Mouse (Mus musculus): ENCODE measurements around the gene 9430097D07Rik. TPM values are rescaled to one million over a fixed set of nuclear protein-coding genes. Genes with fewer than 3 reads are reported as not detected.

The 9430097D07Rik gene
- polyA plus RNA-seq, 1 experiment from 2014 or later = 0.18 TPM

DNA sequence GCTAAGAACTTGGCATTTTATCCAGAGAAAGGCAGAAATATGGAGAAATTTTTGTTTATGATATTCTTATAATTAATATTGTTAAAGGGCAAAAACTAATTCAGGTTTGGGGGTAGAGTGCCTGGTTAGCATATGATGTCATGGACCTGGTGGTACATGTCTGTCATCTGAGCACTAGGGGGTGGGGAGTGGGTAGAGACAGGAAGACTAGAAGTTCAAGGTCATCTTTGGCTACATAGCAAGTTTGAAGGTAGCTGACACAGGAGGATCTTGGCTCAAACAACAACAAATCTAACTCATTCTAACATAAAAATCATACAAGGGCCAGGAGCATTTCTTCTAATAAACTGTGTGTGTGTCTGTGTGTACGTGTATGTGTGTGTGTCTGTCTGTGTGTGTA is 47.2 kb downstream of the 9430097D07Rik start:
- Histone ChIP-seq H3K27me3 (replicated peaks; ENCODE audit: control insufficient read depth, insufficient read depth, low read length) (no peaks in the 10 kb centered on the region), H3K9me3 (ENCODE audit: control insufficient read depth, low read length) (no peaks in the 10 kb centered on the region), H3K4me2 (ENCODE audit: low read depth, low read length) (no peak overlapping the region), H3K4me3 (ENCODE audit: low read depth, low read length) (no peak overlapping the region), H3K27ac (replicated peaks; ENCODE audit: low read depth, low read length) (no peak overlapping the region), H3K9ac (ENCODE audit: low read depth, low read length) (no peak overlapping the region), H3K4me1 (ENCODE audit: control insufficient read depth, insufficient read depth, low read length) (peaks cover 2% of the 10 kb centered on the region; the same call in 1 of the 2 replicates), H3K36me3 (ENCODE audit: control insufficient read depth, insufficient read depth, low read length) (no peaks in the 10 kb centered on the region)
- 65% methylated on average over 1 of the region's 1 CpGs for WGBS
- DNase-seq (ENCODE audit: low spot score) (no peak), ATAC-seq (ENCODE audit: low read depth) (no peak)

DNA sequence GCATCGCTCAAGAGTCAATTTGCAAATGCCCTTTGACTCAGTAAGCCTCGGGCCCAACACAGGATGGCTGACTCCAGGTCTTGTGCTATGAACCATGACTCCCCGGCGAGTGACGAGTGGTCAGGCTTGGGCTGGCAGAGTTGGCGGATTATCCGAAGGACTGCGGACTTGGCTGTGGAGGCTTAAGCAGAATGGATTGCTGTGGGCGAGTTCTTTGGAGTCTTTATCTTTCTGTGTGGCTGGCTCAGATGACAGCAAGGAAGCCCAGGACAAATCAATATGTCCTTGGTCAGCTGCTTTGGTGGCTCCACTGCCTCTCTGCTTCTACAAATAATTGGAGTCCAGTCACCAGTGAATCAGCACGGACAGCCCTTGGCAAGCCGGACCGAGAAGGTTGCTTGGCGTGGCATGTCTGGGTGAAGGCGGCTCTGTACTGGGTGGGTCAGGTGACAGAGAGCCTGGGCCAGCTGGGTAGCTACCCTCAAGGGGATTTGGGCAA is 48.0 kb downstream of the 9430097D07Rik start:
- no peaks in the 10 kb centered on the region for H3K27me3 ChIP-seq (replicated peaks; ENCODE audit: control insufficient read depth, insufficient read depth, low read length)
- H3K27ac ChIP-seq (replicated peaks; ENCODE audit: low read depth, low read length) = no peak overlapping the region
- H3K4me3 ChIP-seq (ENCODE audit: low read depth, low read length) = no peak overlapping the region
- ATAC-seq (ENCODE audit: low read depth) (no peak), DNase-seq (ENCODE audit: low spot score) (no peak)
- no peaks in the 10 kb centered on the region for H3K36me3 ChIP-seq (ENCODE audit: control insufficient read depth, insufficient read depth, low read length)
- H3K9me3 ChIP-seq (ENCODE audit: control insufficient read depth, low read length) = no peaks in the 10 kb centered on the region
- no peak overlapping the region for H3K9ac ChIP-seq (ENCODE audit: low read depth, low read length)
- H3K4me1 ChIP-seq (ENCODE audit: control insufficient read depth, insufficient read depth, low read length) = no peaks in the 10 kb centered on the region
- 74% methylated on average over 14 of the region's 14 CpGs for WGBS
- no peak overlapping the region for H3K4me2 ChIP-seq (ENCODE audit: low read depth, low read length)

DNA sequence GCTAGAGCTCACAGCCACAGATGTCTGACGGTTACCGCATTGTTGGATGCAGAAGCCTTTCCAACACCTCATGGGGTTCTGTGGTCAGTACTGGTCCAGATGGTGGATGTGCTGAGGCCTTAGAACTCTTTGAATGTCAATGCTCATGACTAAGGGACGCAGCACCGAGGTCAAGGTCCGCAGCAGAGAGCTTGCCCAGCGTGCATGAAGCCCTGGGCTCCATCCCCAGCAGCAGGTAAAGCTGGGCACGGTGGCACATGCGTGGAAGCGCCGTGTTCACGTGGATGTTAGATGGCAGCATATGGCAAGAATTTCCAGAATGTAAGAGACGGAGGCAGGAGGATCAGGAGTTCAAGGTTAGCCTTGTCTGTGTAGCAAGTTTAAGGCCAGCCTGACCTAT is 49.7 kb downstream of the 9430097D07Rik start:
- no peak for ATAC-seq (ENCODE audit: low read depth)
- Histone ChIP-seq H3K9ac (ENCODE audit: low read depth, low read length) (no peak overlapping the region), H3K27me3 (replicated peaks; ENCODE audit: control insufficient read depth, insufficient read depth, low read length) (no peaks in the 10 kb centered on the region), H3K4me1 (ENCODE audit: control insufficient read depth, insufficient read depth, low read length) (no peaks in the 10 kb centered on the region), H3K4me2 (ENCODE audit: low read depth, low read length) (no peak overlapping the region), H3K36me3 (ENCODE audit: control insufficient read depth, insufficient read depth, low read length) (no peaks in the 10 kb centered on the region), H3K27ac (replicated peaks; ENCODE audit: low read depth, low read length) (no peak overlapping the region), H3K4me3 (ENCODE audit: low read depth, low read length) (no peak overlapping the region), H3K9me3 (ENCODE audit: control insufficient read depth, low read length) (no peaks in the 10 kb centered on the region)
- DNase-seq (ENCODE audit: low spot score) = no peak
- 84% methylated on average over 12 of the region's 12 CpGs for WGBS

DNA sequence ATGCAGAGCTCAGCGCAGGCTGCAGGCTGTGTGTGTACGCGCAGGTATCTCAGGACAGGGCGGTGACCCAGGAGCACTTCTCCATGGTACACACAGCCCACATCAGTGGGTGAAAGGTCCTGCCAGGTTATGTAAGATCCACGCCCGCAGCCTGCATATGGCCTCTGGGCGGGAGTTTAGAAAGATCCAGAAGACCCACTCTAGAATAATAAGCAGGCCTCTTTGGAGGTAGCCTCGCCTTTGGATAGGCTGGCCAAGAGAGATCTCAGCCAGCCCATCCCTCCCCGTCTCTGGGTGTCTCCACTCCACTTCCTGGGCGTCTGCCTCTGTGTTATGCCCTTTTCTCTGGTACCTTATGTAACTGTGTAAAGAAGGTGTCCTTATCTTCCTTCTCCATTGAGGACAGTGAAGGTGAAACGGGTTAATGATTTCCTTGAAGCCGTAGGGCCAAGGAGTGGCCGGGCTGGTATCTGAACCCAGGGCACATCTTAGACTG is 50.9 kb downstream of the 9430097D07Rik start:
- H3K4me3 ChIP-seq (ENCODE audit: low read depth, low read length) = no peak overlapping the region
- H3K27ac ChIP-seq (replicated peaks; ENCODE audit: low read depth, low read length) = no peak overlapping the region
- ATAC-seq (ENCODE audit: low read depth) = no peak
- no peak overlapping the region for H3K4me2 ChIP-seq (ENCODE audit: low read depth, low read length)
- H3K9me3 ChIP-seq (ENCODE audit: control insufficient read depth, low read length) = no peaks in the 10 kb centered on the region
- no peaks in the 10 kb centered on the region for H3K36me3 ChIP-seq (ENCODE audit: control insufficient read depth, insufficient read depth, low read length)
- 88% methylated on average over 13 of the region's 13 CpGs for WGBS
- no peak overlapping the region for H3K9ac ChIP-seq (ENCODE audit: low read depth, low read length)
- no peaks in the 10 kb centered on the region for H3K4me1 ChIP-seq (ENCODE audit: control insufficient read depth, insufficient read depth, low read length)
- H3K27me3 ChIP-seq (replicated peaks; ENCODE audit: control insufficient read depth, insufficient read depth, low read length) = no peaks in the 10 kb centered on the region
- no peak for DNase-seq (ENCODE audit: low spot score)

Other genes with a start within 250 kb of the 9430097D07Rik start
- gene Ciz1, start 223.4 kb downstream of the 9430097D07Rik start, polyA plus RNA-seq (2014; fragmentation: Nextera tagmentation; extraction: Ambion mirVana) = 41.9 and 48.0 TPM in 2 replicates
- 34.1 and 41.7 TPM in 2 replicates for gene Dnm1, start 222.3 kb downstream of the 9430097D07Rik start, polyA plus RNA-seq (2014; fragmentation: Nextera tagmentation; extraction: Ambion mirVana)
- gene 1110008P14Rik, start 193.7 kb downstream of the 9430097D07Rik start, polyA plus RNA-seq (2014; fragmentation: Nextera tagmentation; extraction: Ambion mirVana) = 67.7 and 79.7 TPM in 2 replicates
- gene Lcn2, start 187.4 kb downstream of the 9430097D07Rik start, polyA plus RNA-seq (2014; fragmentation: Nextera tagmentation; extraction: Ambion mirVana) = 4.0 and 7.9 TPM in 2 replicates
- gene Ptges2, start 179.8 kb downstream of the 9430097D07Rik start, polyA plus RNA-seq (2014; fragmentation: Nextera tagmentation; extraction: Ambion mirVana) = 28.0 and 33.5 TPM in 2 replicates
- 4.9 and 5.6 TPM in 2 replicates for gene Naif1, start 125.2 kb downstream of the 9430097D07Rik start, polyA plus RNA-seq (2014; fragmentation: Nextera tagmentation; extraction: Ambion mirVana)
- gene Slc25a25, start 124.2 kb downstream of the 9430097D07Rik start, polyA plus RNA-seq (2014; fragmentation: Nextera tagmentation; extraction: Ambion mirVana) = 15.8 and 17.0 TPM in 2 replicates
- 16.3 and 19.2 TPM in 2 replicates for gene Fam102a, start 40.4 kb downstream of the 9430097D07Rik start, polyA plus RNA-seq (2014; fragmentation: Nextera tagmentation; extraction: Ambion mirVana)
- gene Dpm2, start 4.8 kb downstream of the 9430097D07Rik start, polyA plus RNA-seq (2014; fragmentation: Nextera tagmentation; extraction: Ambion mirVana) = 107 and 110 TPM in 2 replicates
- gene Pip5kl1, start 887 bp downstream of the 9430097D07Rik start, polyA plus RNA-seq (2014; fragmentation: Nextera tagmentation; extraction: Ambion mirVana) = 0.38 and 1.1 TPM in 2 replicates
- gene St6galnac4, start 11.4 kb upstream of the 9430097D07Rik start, polyA plus RNA-seq (2014; fragmentation: Nextera tagmentation; extraction: Ambion mirVana) = 39.4 and 41.0 TPM in 2 replicates
- 11.1 and 12.1 TPM in 2 replicates for gene St6galnac6, start 24.0 kb upstream of the 9430097D07Rik start, polyA plus RNA-seq (2014; fragmentation: Nextera tagmentation; extraction: Ambion mirVana)
- 97.8 and 125 TPM in 2 replicates for gene Ak1, start 46.1 kb upstream of the 9430097D07Rik start, polyA plus RNA-seq (2014; fragmentation: Nextera tagmentation; extraction: Ambion mirVana)
- 57.9 and 64.3 TPM in 2 replicates for gene Eng, start 70.9 kb upstream of the 9430097D07Rik start, polyA plus RNA-seq (2014; fragmentation: Nextera tagmentation; extraction: Ambion mirVana)
- gene Fpgs, start 128.5 kb upstream of the 9430097D07Rik start, polyA plus RNA-seq (2014; fragmentation: Nextera tagmentation; extraction: Ambion mirVana) = 28.2 and 31.0 TPM in 2 replicates
- 67.4 and 82.3 TPM in 2 replicates for gene Cdk9, start 137.4 kb upstream of the 9430097D07Rik start, polyA plus RNA-seq (2014; fragmentation: Nextera tagmentation; extraction: Ambion mirVana)
- 21.7 and 28.3 TPM in 2 replicates for gene Sh2d3c, start 145.4 kb upstream of the 9430097D07Rik start, polyA plus RNA-seq (2014; fragmentation: Nextera tagmentation; extraction: Ambion mirVana)
- gene 6330409D20Rik, start 165.3 kb upstream of the 9430097D07Rik start, polyA plus RNA-seq (2014; fragmentation: Nextera tagmentation; extraction: Ambion mirVana) = 0.33 and 0.45 TPM in 2 replicates
- gene Tor2a, start 181.6 kb upstream of the 9430097D07Rik start, polyA plus RNA-seq (2014; fragmentation: Nextera tagmentation; extraction: Ambion mirVana) = 64.5 and 73.2 TPM in 2 replicates
- gene Ttc16, start 199.9 kb upstream of the 9430097D07Rik start, polyA plus RNA-seq (2014; fragmentation: Nextera tagmentation; extraction: Ambion mirVana) = 0.22 and 0.85 TPM in 2 replicates
- 5.2 and 5.8 TPM in 2 replicates for gene Ptrh1, start 200.1 kb upstream of the 9430097D07Rik start, polyA plus RNA-seq (2014; fragmentation: Nextera tagmentation; extraction: Ambion mirVana)
- 0.20 and 0.63 TPM in 2 replicates for gene Cfap157, start 208.7 kb upstream of the 9430097D07Rik start, polyA plus RNA-seq (2014; fragmentation: Nextera tagmentation; extraction: Ambion mirVana)

Measured in embryonic facial prominence, embryonic 14.5 days (tissue).